Mouse (Mus musculus) hindbrain, embryonic 13.5 days (tissue): ENCODE data around the gene Ubd. TPM values are rescaled to one million over a fixed set of nuclear protein-coding genes. Genes with fewer than 3 reads are reported as not detected.

ENCODE experiments used
- ATAC-seq: fragments of 200-750 bp; cut with Nextera tagmentation; 2 replicates; pipeline ENCODE4 v1.8.0; 2017; ENCODE audit warnings: moderate TSS enrichment; ENCODE audit not compliant: low FRiP score
- H3K27ac ChIP-seq: fragments of 300-500 bp; sonication (generic); 2 replicates; pipeline ENCODE4 v1.5.1; 2015; ENCODE audit warnings: inconsistent platforms, mild to moderate bottlenecking, moderate library complexity
- H3K27me3 ChIP-seq: fragments of 300-500 bp; sonication (generic); 2 replicates; pipeline ENCODE4 v1.6.1; 2015; ENCODE audit warnings: mild to moderate bottlenecking, inconsistent platforms
- H3K36me3 ChIP-seq: fragments of 300-500 bp; sonication (generic); 2 replicates; pipeline ENCODE4 v1.6.1; 2015; ENCODE audit warnings: mild to moderate bottlenecking, inconsistent platforms
- H3K4me1 ChIP-seq: fragments of 300-500 bp; sonication (generic); replicated peaks from 2 replicates; pipeline ENCODE4 v1.6.1; 2015; ENCODE audit warnings: inconsistent platforms
- H3K4me2 ChIP-seq: fragments of 300-500 bp; sonication (generic); 2 replicates; pipeline ENCODE4 v1.6.1; 2015; ENCODE audit warnings: inconsistent platforms, mild to moderate bottlenecking, moderate library complexity
- H3K4me3 ChIP-seq: fragments of 300-500 bp; sonication (generic); 2 replicates; pipeline ENCODE4 v1.5.1; 2015; ENCODE audit warnings: mild to moderate bottlenecking, inconsistent platforms
- H3K9ac ChIP-seq: fragments of 300-500 bp; sonication (generic); 2 replicates; pipeline ENCODE4 v1.6.1; 2015; ENCODE audit warnings: mild to moderate bottlenecking, inconsistent platforms
- H3K9me3 ChIP-seq: fragments of 300-500 bp; sonication (generic); 2 replicates; pipeline ENCODE4 v1.6.1; 2016; ENCODE audit warnings: inconsistent platforms
- WGBS: fragments of 180-500 bp; shearing (Covaris S2); methylation state at CpG from one replicate; pipeline ENCODE4 v1.1.7; 2015; 5-methylcytosine and 5-hydroxymethylcytosine counted together
- polyA plus RNA-seq: library from polyadenylated mRNA; unstranded; fragments of >200 nt; fragmentation: Nextera tagmentation; extraction: Ambion mirVana; gene quantifications from 2 replicates; pipeline ENCODE4 v1.2.1, GENCODE M21; 2015

The Ubd gene
- polyA plus RNA-seq, result not detected in 2 replicates

DNA sequence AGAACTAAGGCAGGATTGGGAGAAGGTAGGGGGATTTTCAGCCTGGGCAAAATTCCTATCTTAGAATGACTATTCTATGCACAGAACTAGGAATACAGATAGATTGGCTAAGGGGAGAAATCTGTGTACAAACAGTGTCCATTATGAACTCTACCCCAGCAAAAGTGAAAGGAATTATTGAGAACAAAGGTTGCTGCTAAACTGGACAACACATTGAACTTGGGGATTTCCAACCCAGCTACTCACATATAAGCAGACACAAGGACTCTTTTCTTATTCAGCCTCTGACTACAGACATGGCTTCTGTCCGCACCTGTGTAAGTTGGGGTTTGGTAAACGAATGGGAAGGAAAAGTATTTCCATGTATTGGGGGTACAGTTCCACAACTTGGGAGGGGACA is at the start of gene Ubd:
Ubd (plus strand) TSS at position 237 of the 400 bp plus-strand sequence.
- Histone ChIP-seq H3K4me1 (peaks cover 13% of the 10 kb centered on the region), H3K27ac (no peak within 1 kb of the TSS), H3K27me3 (peaks cover 38% of the 10 kb centered on the region), H3K4me2 (no peak within 1 kb of the TSS), H3K9ac (no peak within 1 kb of the TSS), H3K36me3 (no peaks in the 10 kb centered on the region), H3K9me3 (no peaks in the 10 kb centered on the region), H3K4me3 (no peak within 1 kb of the TSS)
- ATAC-seq, result no peak
- WGBS, result 89% methylated on average over 2 of the region's 2 CpGs

DNA sequence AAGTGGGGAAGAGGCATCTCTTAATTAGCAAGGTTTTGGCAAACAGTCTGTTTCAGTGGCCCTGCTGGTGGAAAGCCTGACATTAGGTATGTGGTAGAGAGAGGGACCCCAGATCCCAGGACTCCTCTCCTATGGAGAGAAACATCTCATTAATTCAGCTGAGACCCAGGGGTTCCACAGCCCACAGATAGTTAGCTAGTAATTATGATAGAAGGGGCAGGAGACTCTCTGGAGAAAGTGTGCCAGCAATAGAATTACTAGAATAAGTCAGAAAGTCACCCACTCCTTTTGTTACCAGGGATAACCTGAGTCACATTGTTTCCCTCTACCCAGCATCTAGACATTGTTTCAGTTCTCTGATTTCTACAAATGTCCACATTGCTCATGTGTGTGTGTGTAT is 32.3 kb upstream of the Ubd start, which contains the start of gene Olfr93:
Olfr93 (minus strand) TSS at position 101 of the 400 bp plus-strand sequence.
- H3K4me1 ChIP-seq, result no peaks in the 10 kb centered on the region
- H3K36me3 ChIP-seq, result no peaks in the 10 kb centered on the region
- no peak within 1 kb of the TSS for H3K4me3 ChIP-seq
- no peak within 1 kb of the TSS for H3K4me2 ChIP-seq
- no peaks in the 10 kb centered on the region for H3K27me3 ChIP-seq
- H3K9ac ChIP-seq, result no peak within 1 kb of the TSS
- H3K27ac ChIP-seq, result no peak within 1 kb of the TSS
- ATAC-seq, result no peak
- H3K9me3 ChIP-seq, result no peaks in the 10 kb centered on the region

DNA sequence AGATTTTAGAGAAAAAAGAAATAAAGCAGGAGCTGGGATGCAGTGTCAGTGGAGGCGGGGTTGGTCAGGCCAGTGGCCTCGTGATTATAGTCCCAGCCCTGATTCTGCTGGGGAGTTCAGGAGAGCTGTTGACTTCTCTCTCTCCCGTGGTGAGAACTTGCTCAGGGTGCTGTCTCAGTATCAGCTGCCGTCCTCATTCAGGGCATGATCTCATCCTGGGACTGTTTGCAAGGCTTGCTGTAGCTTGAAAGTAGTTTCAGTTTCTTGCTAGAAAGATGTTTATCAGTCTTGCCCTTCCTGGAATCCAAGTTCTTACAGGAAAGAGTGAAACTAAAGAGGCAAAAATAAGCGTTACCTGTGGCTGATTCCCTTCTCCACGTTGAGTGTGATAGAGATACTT is 8.2 kb upstream of the Ubd start:
- Histone ChIP-seq H3K36me3 (no peaks in the 10 kb centered on the region), H3K4me2 (no peak overlapping the region), H3K9ac (no peak overlapping the region), H3K4me1 (no peaks in the 10 kb centered on the region), H3K9me3 (no peaks in the 10 kb centered on the region), H3K27me3 (no peaks in the 10 kb centered on the region), H3K27ac (no peak overlapping the region), H3K4me3 (no peak overlapping the region)
- ATAC-seq, result no peak
- 55% methylated on average over 6 of the region's 6 CpGs for WGBS

DNA sequence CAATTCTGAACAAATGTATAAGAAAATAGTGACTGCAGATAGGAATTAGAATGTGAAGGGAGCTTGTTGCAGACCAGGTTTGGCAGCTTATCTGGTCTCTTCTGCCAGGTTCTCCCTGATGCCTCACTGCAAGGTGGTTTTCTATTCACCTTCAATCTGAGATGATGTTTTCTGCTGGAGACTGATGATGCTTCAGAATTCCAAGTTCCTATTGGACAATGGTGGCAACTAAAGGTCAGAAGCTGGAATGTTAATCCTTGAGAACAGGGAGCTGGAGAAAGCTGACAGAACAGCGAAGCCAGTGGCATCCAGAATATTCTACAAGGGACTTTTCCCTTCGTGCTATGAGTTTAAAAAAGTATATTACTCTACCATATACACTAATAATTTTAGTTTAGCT is 3.0 kb upstream of the Ubd start:
- 35% methylated on average over 2 of the region's 2 CpGs for WGBS
- H3K27ac ChIP-seq, result no peak overlapping the region
- H3K9ac ChIP-seq, result no peak overlapping the region
- no peak overlapping the region for H3K4me3 ChIP-seq
- no peaks in the 10 kb centered on the region for H3K9me3 ChIP-seq
- no peaks in the 10 kb centered on the region for H3K36me3 ChIP-seq
- ATAC-seq, result no peak
- H3K4me2 ChIP-seq, result no peak overlapping the region
- H3K4me1 ChIP-seq, result no peaks in the 10 kb centered on the region
- H3K27me3 ChIP-seq, result peaks cover 10% of the 10 kb centered on the region

DNA sequence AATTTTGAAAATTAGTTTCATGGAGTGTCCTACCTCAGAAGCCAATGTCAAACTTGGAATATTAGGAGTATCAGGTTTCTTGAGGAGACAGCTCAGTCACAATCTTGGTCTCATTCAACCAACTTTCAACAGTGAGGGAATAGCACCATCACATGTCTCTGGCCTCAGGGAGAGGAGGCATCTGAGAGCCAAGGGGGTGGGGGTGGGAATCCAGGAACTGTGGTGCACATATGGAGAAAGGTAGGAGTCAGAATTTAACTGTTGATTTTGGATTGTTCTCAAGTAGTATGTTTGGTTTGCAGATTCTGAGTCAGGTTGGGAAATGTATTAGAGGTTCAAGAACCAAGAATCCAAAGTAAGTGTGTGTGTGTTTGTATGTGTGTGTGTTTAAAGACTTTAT is 660 bp upstream of the Ubd start:
- no peak for ATAC-seq
- H3K27ac ChIP-seq, result no peak overlapping the region

DNA sequence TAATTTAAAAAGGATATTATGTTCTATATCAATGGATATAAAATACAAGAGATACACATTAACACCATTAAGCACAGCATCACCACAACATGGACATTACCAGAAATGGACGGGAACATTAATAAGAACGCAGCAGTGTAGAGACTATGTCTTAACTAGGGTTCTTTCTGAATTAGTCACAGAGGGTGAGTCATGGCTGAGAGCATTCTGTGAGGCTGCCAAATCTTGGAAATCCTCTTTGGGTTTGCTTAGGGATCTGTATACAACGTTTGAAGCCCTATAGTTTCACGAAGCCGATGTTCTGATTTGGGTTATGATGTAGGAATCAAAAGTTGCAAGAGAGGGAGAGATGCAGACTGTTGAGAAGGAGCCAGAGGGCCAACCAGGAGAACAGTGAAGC is 1.1 kb downstream of the Ubd start:
- Histone ChIP-seq H3K9me3 (no peaks in the 10 kb centered on the region), H3K36me3 (no peaks in the 10 kb centered on the region), H3K27ac (no peak overlapping the region), H3K4me3 (no peak overlapping the region), H3K4me1 (peaks cover 13% of the 10 kb centered on the region), H3K9ac (no peak overlapping the region), H3K4me2 (no peak overlapping the region), H3K27me3 (peaks cover 48% of the 10 kb centered on the region)
- WGBS, result 97% methylated on average over 5 of the region's 5 CpGs
- ATAC-seq, result no peak

More for the DNA sequence above, 660 bp upstream of the Ubd start:
- Histone ChIP-seq H3K9me3 (no peaks in the 10 kb centered on the region), H3K9ac (no peak overlapping the region), H3K27me3 (peaks cover 32% of the 10 kb centered on the region), H3K4me2 (no peak overlapping the region), H3K4me3 (no peak overlapping the region), H3K36me3 (no peaks in the 10 kb centered on the region), H3K4me1 (peaks cover 13% of the 10 kb centered on the region)

DNA sequence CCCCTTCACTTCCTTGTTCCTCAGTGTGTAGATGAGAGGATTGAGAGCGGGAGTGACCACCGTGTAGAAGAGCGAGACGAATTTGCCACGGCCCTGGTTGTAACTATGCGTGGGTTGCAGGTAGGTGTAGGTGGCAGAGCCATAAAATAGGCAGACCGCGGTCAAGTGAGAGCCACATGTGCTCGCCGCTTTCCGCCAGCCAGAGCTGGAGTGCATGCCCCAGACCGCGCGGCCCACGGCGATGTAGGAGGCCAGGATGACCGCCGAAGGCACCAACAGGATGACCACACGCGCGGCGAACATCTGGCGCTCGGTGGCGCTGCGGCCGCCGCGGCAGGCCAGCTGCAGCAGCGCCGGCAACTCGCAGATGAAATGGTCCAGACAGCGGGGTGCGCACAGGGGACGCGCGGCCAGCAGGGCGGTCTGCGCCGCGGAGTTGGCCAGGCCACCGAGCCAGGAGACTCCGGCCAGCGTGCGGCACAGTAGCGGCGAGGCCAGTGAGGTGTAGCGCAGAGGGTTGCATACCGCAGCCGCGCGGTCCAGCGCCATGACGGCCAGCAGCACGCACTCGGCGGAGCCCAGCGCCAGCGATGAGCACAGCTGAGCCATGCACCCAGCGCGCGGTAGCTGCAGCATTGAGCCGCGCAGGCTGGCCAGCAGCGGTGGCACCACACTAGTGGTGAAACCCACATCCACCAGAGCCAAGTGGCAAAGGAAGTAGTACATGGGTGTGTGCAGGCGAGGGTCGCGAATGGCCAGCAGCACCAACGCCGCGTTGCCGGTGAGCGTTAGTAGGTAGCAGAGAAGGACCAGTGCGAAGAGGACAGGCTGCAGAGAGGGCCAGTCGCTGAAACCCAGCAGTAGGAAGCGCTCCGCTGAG is 3.4 kb downstream of the Ubd start:
- Histone ChIP-seq H3K4me2 (peak overlapping the region; percentile 84), H3K9me3 (no peaks in the 10 kb centered on the region), H3K27me3 (peaks cover 56% of the 10 kb centered on the region), H3K36me3 (no peaks in the 10 kb centered on the region), H3K4me3 (peak overlapping the region; percentile 70), H3K4me1 (peaks cover 13% of the 10 kb centered on the region), H3K9ac (peak overlapping the region; percentile 79), H3K27ac (peak overlapping the region; percentile 75)
- under 1% methylated on average over 77 of the region's 77 CpGs for WGBS
- peak; percentile 94 for ATAC-seq

DNA sequence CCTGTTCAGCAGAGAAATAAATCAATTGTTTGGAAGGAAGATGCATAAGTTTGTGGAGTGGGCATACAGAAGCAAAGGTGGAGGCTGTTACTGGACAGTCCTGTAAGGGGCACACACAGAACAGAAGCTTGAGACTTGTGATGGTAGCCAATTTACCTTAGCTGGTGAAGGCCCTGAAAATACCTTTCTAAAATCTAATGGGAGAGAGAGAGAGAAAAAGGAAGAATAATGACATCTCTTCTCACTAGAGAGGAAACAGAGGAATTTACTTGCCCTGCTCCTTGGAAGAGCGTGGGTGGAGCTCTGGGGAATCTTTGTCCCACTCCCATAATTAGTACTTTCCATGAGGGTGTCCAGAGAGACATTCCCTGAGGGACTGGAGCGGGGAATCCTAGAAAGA is 7.2 kb downstream of the Ubd start, which contains the start of gene Olfr94:
Olfr94 (minus strand) TSS at position 101 of the 400 bp plus-strand sequence.
- Histone ChIP-seq H3K9ac (0 out of 2 replicates have a peak within 1 kb of the TSS, but pooled peaks have one; percentile 15), H3K4me1 (peaks cover 13% of the 10 kb centered on the region), H3K36me3 (no peaks in the 10 kb centered on the region), H3K27ac (no peak within 1 kb of the TSS), H3K9me3 (no peaks in the 10 kb centered on the region), H3K27me3 (peaks cover 44% of the 10 kb centered on the region), H3K4me2 (no peak within 1 kb of the TSS), H3K4me3 (no peak within 1 kb of the TSS)
- WGBS, result 81% methylated on average over 2 of the region's 2 CpGs
- ATAC-seq, result no peak

DNA sequence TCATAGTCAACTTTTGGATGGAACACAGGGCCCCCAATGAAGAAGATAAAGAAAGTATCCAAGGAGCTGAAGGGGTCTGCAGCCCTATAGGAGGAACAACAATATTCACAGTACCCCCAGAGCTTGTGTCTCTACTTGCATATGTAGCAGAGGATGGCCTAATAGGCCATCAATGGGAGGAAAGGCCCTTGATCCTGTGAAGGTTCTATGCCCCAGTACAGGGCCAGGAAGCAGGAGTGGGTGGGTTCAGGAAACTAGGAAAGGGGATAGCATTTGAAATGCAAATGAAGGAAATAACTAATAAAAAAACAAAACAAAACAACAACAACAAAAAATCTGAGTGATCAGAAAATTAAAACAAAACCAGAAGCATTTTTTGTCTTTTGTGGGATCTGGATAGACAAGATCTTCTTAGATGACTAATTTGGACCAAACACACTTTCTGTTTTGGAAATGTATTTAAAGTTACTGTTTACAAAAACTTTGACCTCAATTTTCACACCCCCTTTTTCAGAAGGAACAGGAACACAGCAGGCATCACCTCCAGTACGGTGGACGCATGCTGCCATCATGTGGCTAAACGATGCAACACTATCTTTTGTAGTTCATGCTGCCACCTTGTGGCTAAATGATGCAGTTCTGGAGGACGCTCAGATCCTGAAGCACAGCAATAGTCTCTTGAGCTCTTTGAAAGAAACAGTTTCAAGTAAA is 9.7 kb downstream of the Ubd start:
- ATAC-seq, result peak; percentile 82

DNA sequence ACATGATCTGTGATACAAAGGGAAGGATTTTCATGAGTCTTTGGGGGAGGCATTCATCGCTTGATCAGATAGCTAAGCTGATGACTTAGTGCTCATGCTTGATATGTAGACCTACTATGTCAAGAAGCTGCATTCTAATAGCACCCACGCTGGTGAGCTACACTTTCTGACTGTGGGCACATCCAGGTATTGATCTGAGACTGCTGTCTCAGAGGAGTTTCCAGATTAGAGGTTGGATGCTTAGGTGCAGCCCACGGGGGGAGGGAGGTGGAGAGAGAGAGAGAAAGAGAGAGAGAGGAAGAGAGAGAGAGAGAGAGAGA is 10.2 kb downstream of the Ubd start:
- H3K27ac ChIP-seq, result no peak overlapping the region
- peaks cover 15% of the 10 kb centered on the region; the same call in 1 of the 2 replicates for H3K27me3 ChIP-seq
- H3K36me3 ChIP-seq, result no peaks in the 10 kb centered on the region
- no peaks in the 10 kb centered on the region for H3K4me1 ChIP-seq
- 37% methylated on average over 3 of the region's 3 CpGs for WGBS
- H3K9me3 ChIP-seq, result no peaks in the 10 kb centered on the region
- peak; percentile 58 for ATAC-seq
- no peak overlapping the region for H3K4me2 ChIP-seq
- no peak overlapping the region for H3K4me3 ChIP-seq
- H3K9ac ChIP-seq, result no peak overlapping the region

More for the DNA sequence above, 9.7 kb downstream of the Ubd start:
- H3K4me1 ChIP-seq, result no peaks in the 10 kb centered on the region
- no peak overlapping the region for H3K27ac ChIP-seq
- no peak overlapping the region for H3K4me2 ChIP-seq
- under 1% methylated on average over 4 of the region's 4 CpGs for WGBS
- H3K27me3 ChIP-seq, result peaks cover 20% of the 10 kb centered on the region
- no peaks in the 10 kb centered on the region for H3K36me3 ChIP-seq
- H3K9me3 ChIP-seq, result no peaks in the 10 kb centered on the region
- H3K4me3 ChIP-seq, result no peak overlapping the region
- H3K9ac ChIP-seq, result no peak overlapping the region

DNA sequence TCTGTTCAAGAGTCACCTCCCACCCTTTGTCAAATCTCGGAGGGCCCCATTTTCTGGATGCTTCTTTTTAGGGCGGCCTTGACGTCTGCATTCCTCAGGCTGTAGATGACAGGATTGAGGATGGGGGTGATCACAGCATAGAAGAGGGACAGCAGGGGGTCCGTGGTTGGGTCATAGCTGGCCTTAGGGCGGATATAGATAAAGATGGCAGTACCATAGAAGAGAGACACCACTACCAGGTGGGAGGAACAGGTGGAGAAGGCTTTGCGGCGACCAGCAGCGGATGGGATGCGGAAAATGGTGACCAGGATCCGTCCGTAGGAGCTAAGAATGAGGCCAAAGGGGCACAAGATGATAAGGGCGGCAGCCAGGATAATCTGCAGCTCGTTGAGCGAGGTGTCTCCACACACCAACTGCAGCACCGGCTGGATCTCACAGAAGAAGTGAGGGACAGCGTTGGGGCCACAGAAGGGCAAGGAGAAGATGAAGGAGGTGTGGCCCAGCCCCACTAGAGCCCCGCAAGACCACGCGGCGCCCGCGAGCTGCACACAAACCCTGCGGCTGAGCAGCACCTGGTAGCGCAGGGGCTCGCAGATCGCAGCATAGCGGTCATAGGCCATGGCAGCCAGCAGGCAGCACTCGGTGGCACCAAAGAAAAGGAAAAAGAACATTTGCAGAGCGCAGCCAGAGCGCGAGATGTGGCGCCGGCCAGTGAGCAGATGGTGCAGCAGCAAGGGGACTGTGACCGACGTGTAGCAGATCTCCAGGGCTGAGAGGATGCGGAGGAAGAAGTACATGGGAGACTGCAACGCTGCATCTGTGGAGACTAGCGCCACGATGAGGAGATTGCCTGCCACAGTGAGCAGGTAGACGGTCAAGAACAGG is 17.4 kb downstream of the Ubd start:
- no peak overlapping the region for H3K27ac ChIP-seq
- peak overlapping the region; percentile 54 for H3K4me2 ChIP-seq
- peak overlapping the region; percentile 39 for H3K4me3 ChIP-seq
- peaks cover 5% of the 10 kb centered on the region; the same call in 1 of the 2 replicates for H3K4me1 ChIP-seq
- H3K27me3 ChIP-seq, result peaks cover 23% of the 10 kb centered on the region
- WGBS, result 18% methylated on average over 40 of the region's 40 CpGs
- peak; percentile 86 for ATAC-seq
- peak overlapping the region; percentile 63 for H3K9ac ChIP-seq
- no peaks in the 10 kb centered on the region for H3K9me3 ChIP-seq
- no peaks in the 10 kb centered on the region for H3K36me3 ChIP-seq

DNA sequence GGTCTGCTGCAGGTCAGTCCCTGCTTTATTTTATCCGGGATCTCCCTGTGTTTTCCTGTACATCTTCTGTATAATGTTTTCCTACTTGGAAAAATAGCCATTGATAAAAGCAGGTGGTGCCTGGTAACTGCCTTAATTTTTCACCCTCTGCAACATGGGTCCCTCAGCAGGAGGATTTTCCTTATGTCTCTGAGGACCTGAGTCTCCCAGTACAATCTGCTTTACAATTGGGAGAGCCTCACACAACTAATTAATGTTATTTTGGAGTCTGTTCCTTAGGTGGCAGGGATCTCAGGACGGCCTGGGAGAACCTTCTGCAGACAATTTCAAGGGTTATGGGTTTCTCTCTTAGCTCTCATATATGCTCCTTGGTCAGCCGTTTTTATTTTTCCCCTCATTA is 19.3 kb downstream of the Ubd start, which contains the start of gene Olfr95:
Olfr95 (minus strand) TSS at position 101 of the 400 bp plus-strand sequence.
- H3K27me3 ChIP-seq, result peaks cover 23% of the 10 kb centered on the region
- peaks cover 5% of the 10 kb centered on the region; the same call in 1 of the 2 replicates for H3K4me1 ChIP-seq
- no peak within 1 kb of the TSS for H3K4me3 ChIP-seq
- no peak for ATAC-seq
- WGBS, result 80% methylated on average over 3 of the region's 3 CpGs
- H3K36me3 ChIP-seq, result no peaks in the 10 kb centered on the region
- no peak within 1 kb of the TSS for H3K27ac ChIP-seq
- H3K9ac ChIP-seq, result no peak within 1 kb of the TSS
- H3K4me2 ChIP-seq, result no peak within 1 kb of the TSS
- H3K9me3 ChIP-seq, result 0 out of 2 replicates have a peak, but pooled peaks cover 2% of the 10 kb centered on the region
